Mouse (Mus musculus): ENCODE results near the gene Kdf1. TPM values are rescaled to one million over a fixed set of nuclear protein-coding genes. Genes with fewer than 3 reads are reported as not detected.

The Kdf1 gene
- polyA plus RNA-seq, 1 experiment from 2014 or later = 0.37 TPM

- Histone ChIP-seq H3K27me3 (ENCODE audit: control insufficient read depth, insufficient read depth, low read length) (peaks cover 18% of the 10 kb centered on the region), H3K4me3 (replicated peaks; ENCODE audit: low read depth, low read length) (no peak overlapping the region), H3K4me1 (ENCODE audit: control insufficient read depth, insufficient read depth, low read length) (0 out of 2 replicates have a peak, but pooled peaks cover 5% of the 10 kb centered on the region), H3K9me3 (ENCODE audit: control insufficient read depth, low read length) (no peaks in the 10 kb centered on the region), H3K36me3 (ENCODE audit: control insufficient read depth, insufficient read depth, low read length) (no peaks in the 10 kb centered on the region), H3K9ac (replicated peaks; ENCODE audit: low read length) (no peak overlapping the region), H3K4me2 (ENCODE audit: low read length) (no peak overlapping the region), H3K27ac (replicated peaks; ENCODE audit: low read depth, low read length) (no peak overlapping the region)
- 78% methylated on average over 3 of the region's 3 CpGs for WGBS
- no peak for ATAC-seq (ENCODE audit: low FRiP score, low TSS enrichment)
- DNase-seq = no peak
These were observed 36.3 kb upstream of the Kdf1 start for GRCm38 (mm10) chr4:133482479-133482878.

- Histone ChIP-seq H3K9ac (replicated peaks; ENCODE audit: low read length) (no peak overlapping the region; the same call in 1 of the 2 replicates), H3K9me3 (ENCODE audit: control insufficient read depth, low read length) (no peaks in the 10 kb centered on the region), H3K36me3 (ENCODE audit: control insufficient read depth, insufficient read depth, low read length) (no peaks in the 10 kb centered on the region), H3K4me1 (ENCODE audit: control insufficient read depth, insufficient read depth, low read length) (0 out of 2 replicates have a peak, but pooled peaks cover 5% of the 10 kb centered on the region), H3K27me3 (ENCODE audit: control insufficient read depth, insufficient read depth, low read length) (peaks cover 18% of the 10 kb centered on the region), H3K27ac (replicated peaks; ENCODE audit: low read depth, low read length) (no peak overlapping the region), H3K4me3 (replicated peaks; ENCODE audit: low read depth, low read length) (no peak overlapping the region), H3K4me2 (ENCODE audit: low read length) (no peak overlapping the region)
- ATAC-seq (ENCODE audit: low FRiP score, low TSS enrichment) (no peak), DNase-seq (no peak)
- 9% methylated on average over 22 of the region's 22 CpGs for WGBS
These were observed 34.3 kb upstream of the Kdf1 start for GRCm38 (mm10) chr4:133484266-133485025.

GRCm38 (mm10) chr4:133485691-133486425, 32.9 kb upstream of the Kdf1 start:
- ATAC-seq (ENCODE audit: low FRiP score, low TSS enrichment) = no peak
- Histone ChIP-seq H3K27me3 (ENCODE audit: control insufficient read depth, insufficient read depth, low read length) (peaks cover 9% of the 10 kb centered on the region; the same call in 1 of the 2 replicates), H3K27ac (replicated peaks; ENCODE audit: low read depth, low read length) (no peak overlapping the region), H3K4me3 (replicated peaks; ENCODE audit: low read depth, low read length) (no peak overlapping the region), H3K36me3 (ENCODE audit: control insufficient read depth, insufficient read depth, low read length) (no peaks in the 10 kb centered on the region), H3K9ac (replicated peaks; ENCODE audit: low read length) (no peak overlapping the region), H3K4me1 (ENCODE audit: control insufficient read depth, insufficient read depth, low read length) (no peaks in the 10 kb centered on the region), H3K4me2 (ENCODE audit: low read length) (no peak overlapping the region), H3K9me3 (ENCODE audit: control insufficient read depth, low read length) (no peaks in the 10 kb centered on the region)
- no peak for DNase-seq
- WGBS = 91% methylated on average over 28 of the region's 28 CpGs

GRCm38 (mm10) chr4:133486673-133487357, 31.9 kb upstream of the Kdf1 start:
- Histone ChIP-seq H3K9me3 (ENCODE audit: control insufficient read depth, low read length) (no peaks in the 10 kb centered on the region), H3K27ac (replicated peaks; ENCODE audit: low read depth, low read length) (no peak overlapping the region), H3K4me3 (replicated peaks; ENCODE audit: low read depth, low read length) (no peak overlapping the region), H3K4me1 (ENCODE audit: control insufficient read depth, insufficient read depth, low read length) (no peaks in the 10 kb centered on the region), H3K36me3 (ENCODE audit: control insufficient read depth, insufficient read depth, low read length) (no peaks in the 10 kb centered on the region), H3K27me3 (ENCODE audit: control insufficient read depth, insufficient read depth, low read length) (0 out of 2 replicates have a peak, but pooled peaks cover under 1% of the 10 kb centered on the region), H3K9ac (replicated peaks; ENCODE audit: low read length) (no peak overlapping the region), H3K4me2 (ENCODE audit: low read length) (no peak overlapping the region)
- 94% methylated on average over 26 of the region's 26 CpGs for WGBS
- ATAC-seq (ENCODE audit: low FRiP score, low TSS enrichment) = no peak
- DNase-seq = no peak

- 85% methylated on average over 20 of the region's 20 CpGs for WGBS
- Histone ChIP-seq H3K27ac (replicated peaks; ENCODE audit: low read depth, low read length) (no peak overlapping the region), H3K4me1 (ENCODE audit: control insufficient read depth, insufficient read depth, low read length) (no peaks in the 10 kb centered on the region), H3K36me3 (ENCODE audit: control insufficient read depth, insufficient read depth, low read length) (no peaks in the 10 kb centered on the region), H3K9ac (replicated peaks; ENCODE audit: low read length) (no peak overlapping the region), H3K4me2 (ENCODE audit: low read length) (no peak overlapping the region), H3K4me3 (replicated peaks; ENCODE audit: low read depth, low read length) (no peak overlapping the region), H3K27me3 (ENCODE audit: control insufficient read depth, insufficient read depth, low read length) (no peaks in the 10 kb centered on the region), H3K9me3 (ENCODE audit: control insufficient read depth, low read length) (no peaks in the 10 kb centered on the region)
- ATAC-seq (ENCODE audit: low FRiP score, low TSS enrichment) = no peak
- no peak for DNase-seq
These were observed 30.0 kb upstream of the Kdf1 start for GRCm38 (mm10) chr4:133488619-133489392.

GRCm38 (mm10) chr4:133489489-133490245, 29.1 kb upstream of the Kdf1 start:
- no peaks in the 10 kb centered on the region for H3K36me3 ChIP-seq (ENCODE audit: control insufficient read depth, insufficient read depth, low read length)
- DNase-seq (no peak), ATAC-seq (ENCODE audit: low FRiP score, low TSS enrichment) (no peak)
- no peaks in the 10 kb centered on the region for H3K9me3 ChIP-seq (ENCODE audit: control insufficient read depth, low read length)
- peaks cover 3% of the 10 kb centered on the region; the same call in 1 of the 2 replicates for H3K27me3 ChIP-seq (ENCODE audit: control insufficient read depth, insufficient read depth, low read length)
- H3K9ac ChIP-seq (replicated peaks; ENCODE audit: low read length) = no peak overlapping the region
- WGBS = 74% methylated on average over 4 of the region's 4 CpGs
- H3K4me3 ChIP-seq (replicated peaks; ENCODE audit: low read depth, low read length) = no peak overlapping the region
- no peak overlapping the region for H3K27ac ChIP-seq (replicated peaks; ENCODE audit: low read depth, low read length)
- no peak overlapping the region for H3K4me2 ChIP-seq (ENCODE audit: low read length)
- peaks cover 4% of the 10 kb centered on the region; the same call in 1 of the 2 replicates for H3K4me1 ChIP-seq (ENCODE audit: control insufficient read depth, insufficient read depth, low read length)

- Histone ChIP-seq H3K4me2 (ENCODE audit: low read length) (no peak overlapping the region), H3K36me3 (ENCODE audit: control insufficient read depth, insufficient read depth, low read length) (no peaks in the 10 kb centered on the region), H3K27ac (replicated peaks; ENCODE audit: low read depth, low read length) (no peak overlapping the region), H3K9me3 (ENCODE audit: control insufficient read depth, low read length) (no peaks in the 10 kb centered on the region), H3K9ac (replicated peaks; ENCODE audit: low read length) (no peak overlapping the region), H3K4me1 (ENCODE audit: control insufficient read depth, insufficient read depth, low read length) (peaks cover 4% of the 10 kb centered on the region; the same call in 1 of the 2 replicates), H3K4me3 (replicated peaks; ENCODE audit: low read depth, low read length) (no peak overlapping the region), H3K27me3 (ENCODE audit: control insufficient read depth, insufficient read depth, low read length) (peaks cover 24% of the 10 kb centered on the region)
- WGBS = 48% methylated on average over 10 of the region's 10 CpGs
- ATAC-seq (ENCODE audit: low FRiP score, low TSS enrichment) (no peak), DNase-seq (no peak)
These were observed 27.0 kb upstream of the Kdf1 start for GRCm38 (mm10) chr4:133491800-133492199.
